Mouse (Mus musculus): ENCODE measurements at regions not wholly inside any gene's neighbourhood (a gene's known extent, or its start where the extent isn't known, plus 50 kb on each side); places are given as distances from the start of the nearest gene placed in this dataset.
A peak's percentile ranks its signal among the peaks of the same experiment; 100 is the strongest.
"Not testable (repeated sequence)": the region's sequence is repeated elsewhere in the genome, so short reads cannot be mapped to it uniquely, and the experiment has no call there.

DNA sequence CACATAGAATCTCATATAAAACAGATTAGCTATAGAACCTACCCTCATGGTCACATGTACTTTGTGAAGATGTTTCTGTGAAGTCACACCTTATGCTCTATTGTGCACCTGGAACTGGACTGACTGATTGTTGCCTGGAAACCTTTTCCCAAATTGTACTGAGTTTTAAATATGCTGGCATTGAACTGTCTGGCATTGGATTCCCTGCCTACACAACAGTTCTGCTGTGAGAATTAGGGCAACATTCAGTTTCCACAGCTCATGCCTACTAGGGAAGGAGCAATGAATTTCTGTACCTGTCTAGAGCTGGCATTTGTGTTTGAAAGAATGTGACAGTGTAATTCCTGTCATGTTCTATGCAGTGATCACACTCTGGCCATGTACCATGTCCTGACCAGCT lies 60.4 kb upstream of the Poc5 start:
- no peak for DNase-seq

DNA sequence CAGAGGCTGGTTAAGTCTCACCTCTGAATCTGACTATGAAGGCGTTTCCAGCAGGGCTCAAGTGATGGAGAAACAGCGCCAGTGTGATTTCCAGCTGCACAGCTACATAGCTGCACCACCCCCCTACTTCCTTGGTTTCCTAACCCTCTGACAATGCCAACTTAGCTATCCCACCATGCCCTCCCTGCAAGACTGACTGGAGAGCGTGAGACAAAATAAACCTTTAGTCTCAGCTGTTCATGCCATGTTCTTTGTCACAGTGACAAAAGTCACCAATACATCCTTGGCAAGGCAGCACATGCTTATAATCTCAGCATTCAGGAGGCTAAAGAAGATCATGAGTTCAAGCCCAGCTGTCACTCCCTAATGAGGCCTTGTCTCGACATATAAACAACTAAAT lies 63.5 kb upstream of the Poc5 start:
- no peak for DNase-seq

DNA sequence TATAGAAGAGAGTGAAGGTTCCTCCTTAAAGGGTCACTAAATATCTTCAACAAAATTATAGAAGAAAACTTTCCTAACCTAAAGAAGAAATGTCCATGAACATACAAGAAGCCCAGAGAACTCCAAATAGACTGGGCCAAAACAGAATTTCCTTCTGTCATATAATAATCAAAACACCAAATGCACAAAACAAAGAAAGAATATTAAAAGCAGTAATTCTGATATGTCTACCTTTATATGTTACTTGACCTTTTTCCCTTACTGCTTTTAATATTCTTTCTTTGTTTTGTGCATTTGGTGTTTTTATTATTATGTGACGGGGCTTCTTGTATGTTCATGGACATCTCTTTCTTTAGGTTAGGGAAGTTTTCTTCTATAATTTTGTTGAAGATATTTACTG lies 70.9 kb upstream of the Poc5 start:
- not testable (repeated sequence) for DNase-seq

DNA sequence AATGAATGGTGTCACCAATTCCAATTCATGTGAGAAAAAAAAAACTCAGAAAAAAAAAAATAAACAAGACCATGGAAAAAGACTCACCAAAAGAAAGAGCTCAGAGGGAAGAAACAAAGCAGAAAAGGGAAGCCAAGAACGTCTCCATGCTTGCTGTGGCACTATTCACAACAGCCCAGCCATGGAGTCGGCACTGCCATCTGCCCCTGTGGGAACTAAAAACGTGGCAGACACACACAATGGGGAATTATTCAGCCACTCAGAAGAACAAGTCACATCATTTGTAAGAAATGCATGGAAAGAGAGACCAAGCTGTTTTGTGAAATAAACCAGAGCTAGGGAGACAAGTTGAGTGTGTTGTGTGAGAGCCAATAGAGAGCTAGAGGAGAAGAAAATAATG lies 74.9 kb upstream of the Poc5 start:
- no peak for DNase-seq

DNA sequence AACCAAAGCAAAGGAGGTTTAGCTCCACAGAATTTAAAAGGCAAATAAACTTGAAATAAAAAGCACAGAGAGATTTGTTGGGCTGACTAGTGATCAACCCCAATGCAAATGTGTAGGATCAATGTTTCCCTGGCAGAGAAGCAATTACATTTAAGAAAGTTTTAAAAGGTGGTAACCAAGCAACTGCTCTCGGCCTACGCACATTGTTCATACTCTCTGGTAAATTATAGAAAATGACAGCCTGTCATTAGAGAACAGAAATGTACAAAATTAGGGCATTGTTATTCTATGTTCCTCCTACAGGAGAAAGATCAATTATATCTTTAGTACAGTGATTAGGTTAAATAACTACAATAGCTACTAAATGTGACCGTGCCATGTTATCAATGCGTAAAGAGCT lies 85.6 kb upstream of the Poc5 start:
- no peak for DNase-seq

DNA sequence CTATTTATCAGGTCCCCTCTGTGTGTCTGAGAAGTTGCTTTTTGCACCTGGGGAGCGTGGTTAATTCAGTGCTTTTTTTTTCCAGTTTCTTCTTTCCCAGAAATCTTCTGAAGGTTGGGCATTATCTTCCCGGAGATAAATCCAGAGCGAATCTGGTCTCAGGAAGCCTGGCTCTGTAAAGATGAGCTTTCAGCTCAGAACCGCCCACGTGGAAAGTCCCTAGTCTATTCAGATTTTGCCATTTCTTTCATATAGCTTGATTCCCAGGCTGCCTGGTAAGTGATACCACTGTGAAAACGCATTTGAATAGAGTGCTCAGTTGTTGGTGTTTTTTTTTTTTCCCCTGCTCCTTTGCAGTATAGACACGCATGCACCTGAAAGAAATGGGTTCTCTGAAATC lies 100.3 kb upstream of the Poc5 start:
- no peak for DNase-seq

DNA sequence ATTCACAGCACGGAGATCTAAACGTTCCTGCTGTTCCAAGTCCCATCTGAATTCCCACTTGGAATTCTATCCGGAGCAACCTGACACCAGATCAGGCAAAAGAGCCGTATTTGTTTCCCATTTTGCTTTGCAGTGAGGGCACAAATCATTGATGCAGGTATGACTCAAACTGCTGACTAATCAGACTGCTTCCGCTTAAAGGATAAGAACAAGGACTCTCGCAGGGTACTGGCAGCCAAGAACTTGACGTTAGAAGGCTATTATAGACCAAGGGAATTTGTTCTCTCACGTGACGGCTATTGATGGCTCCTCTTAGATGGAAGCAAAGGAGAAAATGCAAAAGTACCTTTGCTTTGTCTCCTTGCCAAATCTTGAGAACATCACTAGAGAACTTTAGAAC lies 118.1 kb upstream of the Poc5 start:
- DNase-seq: no peak

DNA sequence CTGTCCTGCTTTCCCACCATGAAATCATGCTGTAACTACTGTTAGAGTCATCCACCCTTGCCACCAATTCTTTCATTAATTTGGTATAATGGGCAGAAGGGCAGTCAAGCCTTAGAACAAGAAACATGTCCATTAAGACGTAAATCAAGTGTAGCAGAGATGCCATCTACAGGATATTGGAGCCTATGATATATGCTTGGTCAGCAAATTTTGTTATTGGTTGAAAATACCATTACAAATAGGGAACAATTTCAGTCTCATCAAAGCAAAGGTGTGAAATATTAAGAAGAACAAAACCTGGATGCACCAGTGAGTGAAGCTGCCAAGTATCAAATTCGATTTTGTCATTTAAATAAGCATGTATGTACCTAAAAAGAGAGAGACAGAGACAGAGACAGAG lies 123.6 kb upstream of the Sv2c start:
- DNase-seq: no peak

DNA sequence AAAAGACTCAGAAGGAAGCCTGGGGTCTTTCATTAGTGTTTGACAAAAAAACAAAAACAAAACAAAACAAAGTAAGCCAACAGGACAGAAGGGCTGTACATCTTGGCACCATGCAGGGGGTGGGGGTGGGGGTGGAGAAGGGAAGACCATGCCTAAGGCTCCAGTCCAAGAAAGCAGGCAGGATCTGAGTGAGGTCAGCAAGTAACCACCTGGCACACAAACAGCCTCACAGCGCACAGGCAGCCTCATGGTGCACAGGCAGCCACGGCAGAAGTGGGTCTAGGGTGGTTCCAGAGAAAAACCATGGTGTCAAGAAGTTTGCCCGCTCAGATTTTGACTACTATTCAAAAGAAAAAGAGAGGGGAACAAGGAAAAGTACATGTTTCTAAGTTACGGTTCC lies 122.0 kb upstream of the Sv2c start:
- DNase-seq: no peak

DNA sequence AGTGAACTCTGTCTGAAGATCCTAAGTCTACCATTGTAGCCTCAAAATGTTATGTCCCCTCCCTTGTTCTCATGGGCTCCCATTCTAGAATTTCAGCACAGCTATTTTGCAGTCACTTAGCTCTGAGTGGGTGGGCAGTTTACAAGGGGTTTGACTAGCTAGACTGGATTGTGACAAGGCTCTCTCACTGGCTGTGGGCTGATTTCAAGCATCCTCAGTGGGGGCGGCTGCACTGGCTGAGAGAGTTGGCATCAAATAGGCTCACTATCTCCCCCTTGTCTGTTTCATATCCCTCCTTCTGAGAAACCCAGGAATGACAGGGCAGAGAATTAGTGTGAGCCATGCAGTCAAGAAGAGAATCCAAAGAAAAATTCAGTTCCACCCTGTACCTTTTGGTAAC lies 88.4 kb upstream of the Sv2c start:
- no peak for DNase-seq

DNA sequence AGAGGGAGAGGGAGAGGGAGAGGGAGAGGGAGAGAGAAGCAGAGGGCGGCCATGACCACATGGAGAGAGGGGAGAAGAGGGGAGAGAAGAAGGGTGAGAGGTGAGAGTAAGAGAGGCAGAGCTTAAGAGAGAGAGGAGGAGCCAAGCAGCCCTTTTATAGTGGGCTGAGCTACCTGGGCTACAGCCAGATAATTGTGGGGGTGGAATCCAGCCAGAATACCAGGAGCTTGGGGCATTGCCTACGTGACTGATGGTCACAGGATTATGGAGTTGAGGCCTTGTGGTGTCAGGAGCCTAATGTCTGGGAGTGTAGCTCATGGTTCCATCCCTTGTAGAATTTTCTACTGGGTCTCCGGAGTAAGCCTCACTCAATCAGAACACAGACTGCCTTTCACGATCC lies 83.1 kb upstream of the Sv2c start:
- peak; percentile 1 for DNase-seq

DNA sequence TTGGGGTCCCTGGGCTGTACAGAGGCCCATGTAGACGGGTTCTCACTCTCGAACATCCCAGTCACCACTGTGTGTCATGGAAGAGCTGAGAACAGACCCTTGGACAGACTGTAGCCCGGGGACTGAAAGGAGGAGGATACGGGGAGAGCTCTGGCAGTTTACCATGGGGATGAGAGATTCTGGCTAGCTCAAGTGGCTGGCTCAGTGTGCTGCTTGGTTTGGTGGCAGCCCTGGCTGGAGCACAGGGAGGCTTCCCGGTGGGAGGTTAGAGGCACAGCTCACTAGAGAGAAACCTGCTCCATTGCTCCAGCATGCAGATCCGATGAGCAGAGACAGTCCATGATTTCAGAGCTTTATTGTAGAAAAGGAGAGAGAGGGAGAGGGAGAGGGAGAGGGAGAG lies 82.7 kb upstream of the Sv2c start:
- peak; percentile 43 for DNase-seq

DNA sequence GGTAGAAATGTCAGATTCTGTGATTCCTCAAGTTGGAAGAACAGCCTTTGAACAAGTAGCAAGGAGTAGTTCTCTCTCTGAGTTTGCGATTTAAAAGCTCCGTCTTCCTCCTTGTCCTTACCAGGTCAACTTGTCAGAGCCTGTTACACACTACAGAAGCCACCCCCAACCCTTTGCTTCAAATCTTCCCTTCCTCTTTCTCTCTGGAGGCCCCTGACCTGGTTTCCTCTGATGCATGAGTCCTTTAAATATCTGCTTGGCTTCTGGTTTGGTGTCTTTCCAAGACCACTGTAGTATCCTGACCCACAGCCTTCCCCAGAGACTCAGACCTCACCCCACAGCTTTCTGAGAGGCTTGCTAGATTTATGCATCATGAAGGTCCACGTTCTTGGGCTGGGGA lies 73.7 kb upstream of the Sv2c start:
- DNase-seq: no peak

DNA sequence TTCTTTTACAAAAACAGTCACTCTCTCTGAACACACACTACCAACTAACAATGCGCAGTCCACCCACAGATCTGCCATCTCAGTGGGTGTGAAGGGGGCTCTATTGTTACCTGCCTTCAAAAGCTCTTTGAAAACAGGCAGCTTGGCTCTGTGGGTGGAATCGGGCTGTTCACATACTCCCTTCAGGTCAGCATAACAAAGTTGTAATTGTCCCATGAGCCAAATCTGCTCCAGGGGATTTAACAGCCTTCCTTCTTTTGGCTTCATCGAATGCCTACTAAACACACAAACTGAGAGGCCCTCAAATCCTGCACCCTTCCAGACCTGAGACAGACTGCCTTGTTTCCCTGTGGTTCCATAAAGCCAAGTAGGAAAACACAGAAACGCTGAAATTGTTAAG lies 56.2 kb upstream of the Sv2c start:
- no peak for DNase-seq
